Mouse (Mus musculus): ENCODE results near the gene Pip4p1. TPM values are rescaled to one million over a fixed set of nuclear protein-coding genes. Genes with fewer than 3 reads are reported as not detected.
"Not testable (repeated sequence)": the region's sequence is repeated elsewhere in the genome, so short reads cannot be mapped to it uniquely, and the experiment has no call there.

Pip4p1 gene
- polyA plus RNA-seq, 1 experiment from 2014 or later, result 52.0 TPM

DNA sequence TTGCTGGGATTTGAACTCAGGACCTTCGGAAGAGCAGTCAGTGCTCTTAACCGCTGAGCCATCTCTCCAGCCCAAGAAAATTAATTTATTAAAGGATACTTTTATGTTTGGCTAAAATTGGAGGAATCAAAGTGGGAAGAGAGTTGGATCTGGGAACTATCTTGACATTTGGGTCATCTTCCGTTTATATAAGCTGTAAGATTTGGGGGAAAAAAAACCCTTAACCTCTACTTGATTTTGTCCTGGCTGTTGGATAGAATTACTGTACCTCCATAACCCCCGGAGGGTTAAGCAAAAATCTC, 25.9 kb downstream of the Pip4p1 start:
- DNase-seq (ENCODE audit: low spot score), result no peak
- H3K27me3 ChIP-seq (replicated peaks; ENCODE audit: insufficient read depth, low read length), result no peaks in the 10 kb centered on the region
- 0 out of 2 replicates have a peak, but pooled peaks cover 5% of the 10 kb centered on the region for H3K4me1 ChIP-seq (ENCODE audit: insufficient read depth, low read depth, low read length)
- H3K27ac ChIP-seq (ENCODE audit: low read length), result no peak overlapping the region
- H3K36me3 ChIP-seq (ENCODE audit: insufficient read depth, low read length), result no peaks in the 10 kb centered on the region
- TF ChIP-seq CTCF (IDR thresholded peaks at IDR 0.05), result no peak
- TF ChIP-seq EP300 (IDR thresholded peaks at IDR 0.05), result no peak
- H3K9ac ChIP-seq (replicated peaks; ENCODE audit: low read depth), result no peak overlapping the region
- WGBS, result 87% methylated on average over 4 of the region's 4 CpGs
- no peak overlapping the region for H3K4me2 ChIP-seq (replicated peaks; ENCODE audit: low read depth, low read length)
- no peak overlapping the region for H3K4me3 ChIP-seq (ENCODE audit: low read depth, low read length)
- no peaks in the 10 kb centered on the region for H3K9me3 ChIP-seq (ENCODE audit: low read length)
- ATAC-seq, result no peak

DNA sequence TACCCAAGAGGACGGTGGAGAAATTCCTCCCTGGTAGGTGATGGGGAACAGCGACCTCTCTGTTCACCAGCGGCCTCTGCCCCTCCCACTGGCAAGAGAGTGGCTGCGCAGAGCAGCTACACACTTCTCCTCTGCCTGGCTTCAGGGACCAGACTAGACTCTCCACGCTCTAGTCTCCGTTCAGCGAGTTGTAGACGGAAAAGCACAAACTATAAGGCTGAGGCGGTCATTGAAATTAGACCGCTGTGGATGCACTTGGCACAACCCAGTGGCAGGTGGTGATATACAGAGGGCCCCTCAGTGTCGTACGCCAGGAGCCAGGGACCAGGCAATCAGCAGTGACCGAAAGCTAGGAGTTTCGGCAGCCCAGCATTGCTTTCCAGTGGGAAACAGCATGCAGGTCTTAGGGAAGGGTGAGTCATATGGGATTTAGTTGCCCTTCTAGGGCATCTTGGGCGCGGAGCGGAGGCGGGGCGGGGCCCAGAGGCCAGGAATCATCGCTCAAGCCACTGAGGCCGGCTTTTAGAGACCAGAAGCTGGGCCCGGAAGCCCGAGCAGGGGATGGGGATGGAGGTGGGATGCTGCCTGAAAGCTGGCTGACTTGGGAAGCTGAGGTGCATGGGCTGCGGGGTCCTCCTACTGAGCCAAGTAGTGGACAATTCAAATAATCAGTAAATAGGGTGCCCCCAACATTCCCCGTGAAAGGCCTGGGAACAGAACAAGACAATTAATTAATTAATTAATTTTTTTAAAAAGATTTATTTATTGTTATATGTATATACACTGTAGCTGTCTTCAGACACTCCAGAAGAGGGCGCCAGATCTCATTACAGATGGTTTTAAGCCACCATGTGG, 26.5 kb downstream of the Pip4p1 start:
- Histone ChIP-seq H3K9me3 (ENCODE audit: low read length) (no peaks in the 10 kb centered on the region), H3K4me3 (ENCODE audit: low read depth, low read length) (peak overlapping the region; percentile 24; the same call in 1 of the 2 replicates), H3K9ac (replicated peaks; ENCODE audit: low read depth) (0 out of 2 replicates have a peak overlapping the region, but pooled peaks have one; percentile 29), H3K27ac (ENCODE audit: low read length) (no peak overlapping the region), H3K4me2 (replicated peaks; ENCODE audit: low read depth, low read length) (peak overlapping the region; percentile 57), H3K27me3 (replicated peaks; ENCODE audit: insufficient read depth, low read length) (no peaks in the 10 kb centered on the region), H3K36me3 (ENCODE audit: insufficient read depth, low read length) (no peaks in the 10 kb centered on the region), H3K4me1 (ENCODE audit: insufficient read depth, low read depth, low read length) (0 out of 2 replicates have a peak, but pooled peaks cover 5% of the 10 kb centered on the region)
- ATAC-seq (peak; percentile 82), DNase-seq (ENCODE audit: low spot score) (peak; percentile 70)
- WGBS, result 7% methylated on average over 26 of the region's 26 CpGs
- TF ChIP-seq EP300 (IDR thresholded peaks at IDR 0.05) (no peak), CTCF (IDR thresholded peaks at IDR 0.05) (peak; percentile 74)

DNA sequence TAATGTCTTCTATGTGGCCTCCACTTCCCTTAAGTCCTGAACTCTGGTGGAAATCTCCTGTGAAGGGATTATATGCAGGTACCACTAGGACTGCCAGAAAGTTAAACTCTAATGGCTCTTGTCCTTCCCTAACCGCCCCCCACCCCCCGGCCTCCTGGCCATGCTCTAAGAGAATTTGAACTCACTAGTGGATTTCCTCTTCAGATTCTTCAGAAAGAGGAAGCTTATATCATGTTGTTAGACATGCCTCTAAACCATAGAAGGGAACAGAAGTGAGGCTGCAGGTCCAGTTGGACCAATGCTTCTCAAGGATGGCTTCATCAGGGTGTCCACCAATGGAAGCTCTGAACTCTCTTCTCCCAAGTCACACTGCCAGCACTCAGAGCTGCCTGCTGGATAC, 32.7 kb downstream of the Pip4p1 start:
- H3K4me3 ChIP-seq (ENCODE audit: low read depth, low read length); H3K27ac ChIP-seq (ENCODE audit: low read length): not testable (repeated sequence)
- WGBS, result 76% methylated on average over 2 of the region's 2 CpGs

DNA sequence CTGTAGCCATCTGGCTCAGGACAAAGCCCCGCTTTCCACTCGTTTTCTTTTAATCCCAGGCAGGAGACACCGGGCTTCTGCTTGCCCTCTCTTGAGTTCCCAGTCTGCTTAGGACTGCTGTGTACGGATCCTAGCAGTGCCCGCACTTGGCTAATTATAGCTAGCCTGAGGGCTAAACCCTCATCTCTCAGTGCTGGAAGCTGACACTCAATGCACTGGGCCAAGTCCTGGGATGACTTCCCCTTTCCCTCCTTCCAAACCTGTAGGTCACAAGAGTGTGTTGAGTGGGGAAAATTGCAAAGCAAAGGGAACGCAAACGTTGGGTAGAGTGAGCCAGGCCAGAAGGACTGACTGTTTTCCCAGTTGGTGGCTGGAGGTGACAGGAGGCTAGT, 33.3 kb downstream of the Pip4p1 start, which contains the start of gene Klhl33:
TSS of gene Klhl33 (minus strand) at position 134 of the 392 bp plus-strand sequence.
- 53% methylated on average over 7 of the region's 7 CpGs for WGBS
- DNase-seq (ENCODE audit: low spot score), result no peak
- H3K27ac ChIP-seq (ENCODE audit: low read length), result peak within 1 kb of the TSS; percentile 63

More for the DNA sequence above, 32.7 kb downstream of the Pip4p1 start:
- H3K27me3 ChIP-seq (replicated peaks; ENCODE audit: insufficient read depth, low read length); DNase-seq (ENCODE audit: low spot score); H3K9ac ChIP-seq (replicated peaks; ENCODE audit: low read depth); ATAC-seq; H3K9me3 ChIP-seq (ENCODE audit: low read length); H3K4me2 ChIP-seq (replicated peaks; ENCODE audit: low read depth, low read length); H3K36me3 ChIP-seq (ENCODE audit: insufficient read depth, low read length); H3K4me1 ChIP-seq (ENCODE audit: insufficient read depth, low read depth, low read length): not testable (repeated sequence)

DNA sequence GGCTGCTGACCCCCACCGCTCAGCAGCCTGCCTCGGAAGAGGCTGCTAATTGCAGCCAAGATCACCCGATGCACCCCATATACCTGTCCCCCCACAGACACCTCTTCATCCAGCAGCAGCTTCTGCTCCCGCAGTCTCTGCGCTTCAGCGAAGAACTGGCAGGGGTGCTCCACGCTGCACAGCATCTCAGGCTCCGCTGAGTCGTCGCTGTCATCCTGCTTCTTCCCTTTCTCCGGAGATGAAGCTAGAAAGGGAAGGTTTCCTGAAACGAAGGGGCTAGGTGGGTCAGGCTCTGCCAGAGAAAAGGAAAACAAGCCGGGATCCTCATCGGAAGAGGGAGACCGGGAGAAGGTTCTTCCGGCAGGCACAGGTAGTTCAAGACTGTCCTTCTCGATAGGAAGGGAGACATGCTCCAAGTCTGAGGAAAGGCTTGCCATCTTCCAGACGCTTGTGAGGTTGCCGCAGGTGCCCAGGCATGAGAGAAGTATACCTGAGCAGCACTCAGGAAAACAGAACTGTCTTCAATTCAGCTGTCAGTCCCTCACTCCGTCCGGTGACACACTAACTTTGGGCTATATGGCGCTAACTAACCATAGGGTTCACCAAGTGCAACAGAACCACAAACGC, 33.8 kb downstream of the Pip4p1 start:
- H3K9ac ChIP-seq (replicated peaks; ENCODE audit: low read depth), result peak overlapping the region; percentile 24; the same call in 1 of the 2 replicates
- H3K4me3 ChIP-seq (ENCODE audit: low read depth, low read length), result peak overlapping the region; percentile 30
- H3K27ac ChIP-seq (ENCODE audit: low read length), result peak overlapping the region; percentile 63
- no peak for DNase-seq (ENCODE audit: low spot score)
- H3K4me2 ChIP-seq (replicated peaks; ENCODE audit: low read depth, low read length), result peak overlapping the region; percentile 62
- H3K4me1 ChIP-seq (ENCODE audit: insufficient read depth, low read depth, low read length), result peaks cover 4% of the 10 kb centered on the region
- 18% methylated on average over 23 of the region's 23 CpGs for WGBS
- ATAC-seq, result 0 out of 2 replicates have a peak, but pooled peaks have one; percentile 13
- no peak for TF ChIP-seq EP300 (IDR thresholded peaks at IDR 0.05)
- TF ChIP-seq CTCF (IDR thresholded peaks at IDR 0.05), result no peak
- H3K27me3 ChIP-seq (replicated peaks; ENCODE audit: insufficient read depth, low read length), result no peaks in the 10 kb centered on the region
- no peaks in the 10 kb centered on the region for H3K9me3 ChIP-seq (ENCODE audit: low read length)
- H3K36me3 ChIP-seq (ENCODE audit: insufficient read depth, low read length), result no peaks in the 10 kb centered on the region

More for the DNA sequence above, 33.3 kb downstream of the Pip4p1 start, which contains the start of gene Klhl33:
- peak within 1 kb of the TSS; percentile 30 for H3K4me3 ChIP-seq (ENCODE audit: low read depth, low read length)
- no peaks in the 10 kb centered on the region for H3K27me3 ChIP-seq (replicated peaks; ENCODE audit: insufficient read depth, low read length)
- no peaks in the 10 kb centered on the region for H3K36me3 ChIP-seq (ENCODE audit: insufficient read depth, low read length)
- peak within 1 kb of the TSS; percentile 62 for H3K4me2 ChIP-seq (replicated peaks; ENCODE audit: low read depth, low read length)
- H3K9ac ChIP-seq (replicated peaks; ENCODE audit: low read depth), result peak within 1 kb of the TSS; percentile 24; the same call in 1 of the 2 replicates
- H3K9me3 ChIP-seq (ENCODE audit: low read length), result no peaks in the 10 kb centered on the region
- TF ChIP-seq CTCF (IDR thresholded peaks at IDR 0.05) (no peak), EP300 (IDR thresholded peaks at IDR 0.05) (no peak)
- ATAC-seq, result no peak
- H3K4me1 ChIP-seq (ENCODE audit: insufficient read depth, low read depth, low read length), result peaks cover 4% of the 10 kb centered on the region

DNA sequence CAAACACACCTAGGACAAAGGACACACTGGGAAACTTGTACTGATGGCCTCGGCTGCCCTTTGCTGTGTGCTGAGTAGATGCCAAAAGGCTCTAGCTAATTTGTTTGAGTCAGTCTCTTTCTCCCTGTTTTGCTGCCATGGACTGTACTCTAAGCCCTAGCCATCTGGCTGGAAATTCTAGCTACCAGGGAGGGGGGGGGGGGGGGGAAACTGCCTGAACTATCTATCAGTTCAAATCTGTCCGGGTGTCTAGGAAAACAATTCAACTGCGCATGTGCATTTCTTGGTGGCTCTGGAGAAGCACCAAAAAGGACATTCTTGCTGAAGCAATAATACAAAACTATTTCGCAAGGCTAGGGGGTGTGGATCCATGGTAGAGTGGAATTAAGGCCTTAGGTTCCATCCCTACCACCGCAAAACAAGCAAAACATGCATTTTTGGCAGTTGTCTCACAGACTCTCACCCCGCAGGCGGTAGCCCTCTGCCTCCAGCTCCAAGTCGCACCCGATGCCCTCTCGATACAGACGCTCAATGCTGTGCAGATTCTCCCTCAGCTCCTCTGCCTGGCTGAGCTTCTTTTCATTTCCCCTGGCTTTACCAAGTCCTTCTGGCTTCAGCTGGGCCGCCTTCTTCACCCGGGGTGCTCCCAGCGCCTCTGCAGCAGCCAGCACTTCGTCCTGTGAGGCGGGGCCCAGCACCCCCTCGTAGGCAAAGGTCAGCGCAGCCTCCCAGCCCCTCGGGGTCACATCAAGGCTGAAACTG, 34.5 kb downstream of the Pip4p1 start:
- 16% methylated on average over 19 of the region's 19 CpGs for WGBS
- H3K27ac ChIP-seq (ENCODE audit: low read length), result peak overlapping the region; percentile 63
- ATAC-seq, result peak; percentile 82

More for the DNA sequence above, 34.5 kb downstream of the Pip4p1 start:
- DNase-seq (ENCODE audit: low spot score), result peak; percentile 90
- TF ChIP-seq CTCF (IDR thresholded peaks at IDR 0.05) (no peak), EP300 (IDR thresholded peaks at IDR 0.05) (no peak)
- Histone ChIP-seq H3K4me1 (ENCODE audit: insufficient read depth, low read depth, low read length) (peaks cover 4% of the 10 kb centered on the region), H3K27me3 (replicated peaks; ENCODE audit: insufficient read depth, low read length) (no peaks in the 10 kb centered on the region), H3K9me3 (ENCODE audit: low read length) (no peaks in the 10 kb centered on the region), H3K9ac (replicated peaks; ENCODE audit: low read depth) (peak overlapping the region; percentile 24; the same call in 1 of the 2 replicates), H3K4me2 (replicated peaks; ENCODE audit: low read depth, low read length) (peak overlapping the region; percentile 62), H3K36me3 (ENCODE audit: insufficient read depth, low read length) (no peaks in the 10 kb centered on the region), H3K4me3 (ENCODE audit: low read depth, low read length) (peak overlapping the region; percentile 30)

All from lung, postnatal 0 days (tissue).